Mouse (Mus musculus): ENCODE results near the gene Adamts20.

DNA sequence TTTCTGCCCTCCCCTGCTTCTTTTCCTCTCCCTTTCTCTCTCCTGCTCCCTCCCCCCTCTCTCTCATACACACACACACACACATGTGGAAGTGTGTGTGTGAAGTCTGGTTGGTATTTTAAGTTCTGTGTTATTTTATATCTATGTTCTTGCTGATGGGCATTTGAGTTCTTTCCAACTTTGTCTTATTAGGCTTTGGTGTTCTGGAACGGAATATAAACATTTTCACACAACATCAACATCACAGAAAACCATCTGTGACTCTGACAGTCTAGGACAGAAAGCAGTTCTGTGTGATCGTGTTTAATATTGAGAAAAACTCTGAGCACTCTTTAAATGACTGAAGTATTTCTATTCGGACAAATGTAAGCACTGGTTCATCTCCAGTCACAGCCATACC, 229.1 kb downstream of the Adamts20 start:
- no peak for TF ChIP-seq CTCF (IDR thresholded peaks at IDR 0.05; ENCODE audit: low read depth)
- no peak for TF ChIP-seq EP300 (optimal IDR thresholded peaks at IDR 0.05)

All from stomach, postnatal 0 days (tissue).